Mouse (Mus musculus) neural tube, embryonic 12.5 days (tissue): ENCODE measurements around the gene Olfr524. TPM values are rescaled to one million over a fixed set of nuclear protein-coding genes. Genes with fewer than 3 reads are reported as not detected.

Experiments
- polyA plus RNA-seq: library from polyadenylated mRNA; unstranded; fragments of >200 nt; fragmentation: Nextera tagmentation; extraction: Ambion mirVana; gene quantifications from 2 replicates; pipeline ENCODE4 v1.2.1, GENCODE M21; 2016

Olfr524 gene
- polyA plus RNA-seq, 1 experiment from 2014 or later = not detected

Other genes starting within 250 kb of the Olfr524 start
- gene 6430531B16Rik, start 227.2 kb downstream of the Olfr524 start, polyA plus RNA-seq = 0.26 and 0.34 TPM in 2 replicates
- gene Adam8, start 213.4 kb downstream of the Olfr524 start, polyA plus RNA-seq = 3.6 and 3.9 TPM in 2 replicates
- gene Zfp511, start 169.6 kb downstream of the Olfr524 start, polyA plus RNA-seq = 49.2 and 54.8 TPM in 2 replicates
- gene Tubgcp2, start 169.3 kb downstream of the Olfr524 start, polyA plus RNA-seq = 62.5 and 65.1 TPM in 2 replicates
- 81.6 and 95.9 TPM in 2 replicates for gene Msx3, start 156.9 kb downstream of the Olfr524 start, polyA plus RNA-seq
- gene Caly, start 123.4 kb downstream of the Olfr524 start, polyA plus RNA-seq = 25.5 and 28.4 TPM in 2 replicates
- gene Prap1, start 112.6 kb downstream of the Olfr524 start, polyA plus RNA-seq = not detected in 2 replicates
- gene Fuom, start 103.5 kb downstream of the Olfr524 start, polyA plus RNA-seq = 22.3 and 23.9 TPM in 2 replicates
- gene Paox, start 90.2 kb downstream of the Olfr524 start, polyA plus RNA-seq = 13.1 and 13.2 TPM in 2 replicates
- 136 and 139 TPM in 2 replicates for gene Echs1, start 89.5 kb downstream of the Olfr524 start, polyA plus RNA-seq
- gene Mtg1, start 68.4 kb downstream of the Olfr524 start, polyA plus RNA-seq = 24.2 and 26.0 TPM in 2 replicates
- gene Sprn, start 51.1 kb downstream of the Olfr524 start, polyA plus RNA-seq = 3.7 and 4.3 TPM in 2 replicates
- gene Olfr522, start 41.2 kb downstream of the Olfr524 start, polyA plus RNA-seq = not detected in 2 replicates
- gene Olfr523, start 32.7 kb downstream of the Olfr524 start, polyA plus RNA-seq = not detected in 2 replicates
- gene Cd163l1, start 12.3 kb upstream of the Olfr524 start, polyA plus RNA-seq = not detected in 2 replicates
- gene 5830411N06Rik, start 41.3 kb upstream of the Olfr524 start, polyA plus RNA-seq = not detected in 2 replicates
- gene Olfr525, start 114.9 kb upstream of the Olfr524 start, polyA plus RNA-seq = not detected in 2 replicates
- gene Olfr527, start 128.1 kb upstream of the Olfr524 start, polyA plus RNA-seq = not detected in 2 replicates
- gene Olfr60, start 155.7 kb upstream of the Olfr524 start, polyA plus RNA-seq = not detected in 2 replicates
- gene Olfr530, start 170.4 kb upstream of the Olfr524 start, polyA plus RNA-seq = not detected in 2 replicates
- not detected in 2 replicates for gene Olfr531, start 197.0 kb upstream of the Olfr524 start, polyA plus RNA-seq
- gene Olfr532, start 215.7 kb upstream of the Olfr524 start, polyA plus RNA-seq = not detected in 2 replicates